Mouse (Mus musculus) thymus, adult 2 months (tissue): ENCODE results near the gene Dusp7.

Experiments used
- CTCF ChIP-seq: fragments of 200-500 bp; IDR thresholded peaks from 2 replicates; pipeline ENCODE4 v1.5.1; 2012; ENCODE audit warnings: mild to moderate bottlenecking, control low read depth, low read length, moderate library complexity, borderline replicate concordance; ENCODE audit not compliant: control insufficient read depth, poor library complexity, insufficient read depth; ENCODE audit errors: extremely low read depth
- POLR2A ChIP-seq: fragments of 200-500 bp; IDR thresholded peaks from 2 replicates; pipeline ENCODE4 v1.6.1; 2012; ENCODE audit warnings: mild to moderate bottlenecking, low read length, control low read depth, moderate library complexity; ENCODE audit not compliant: control insufficient read depth, poor library complexity, insufficient read depth; ENCODE audit errors: extremely low read depth

- TF ChIP-seq CTCF: no peak
- no peak for TF ChIP-seq POLR2A
Measured at GRCm38 (mm10) chr9:106416826-106417225, 48.4 kb downstream of the Dusp7 start.
